Mouse (Mus musculus) central nervous system, embryonic 18 days (tissue): ENCODE measurements around the gene Cux2. TPM values are rescaled to one million over a fixed set of nuclear protein-coding genes. Genes with fewer than 3 reads are reported as not detected.

Experiments
- polyA plus RNA-seq: library from polyadenylated mRNA; depleted of rRNA; stranded (reverse); fragments of >200 nt; gene quantifications from 2 replicates; pipeline ENCODE4 v1.2.3, GENCODE M21; 2012; rRNA removed

The Cux2 gene
- polyA plus RNA-seq: 41.4 and 53.9 TPM in 2 replicates

GRCm38 (mm10) chr5:122050017-122050831, at the start of gene Cux2:
Gene Cux2 (minus strand): TSS chr5:122050102.

GRCm38 (mm10) chr5:121848743-121849142, 201.2 kb downstream of the Cux2 start, which contains the start of gene Pheta1:
Gene Pheta1 (plus strand): TSS chr5:121848984.

DNA sequence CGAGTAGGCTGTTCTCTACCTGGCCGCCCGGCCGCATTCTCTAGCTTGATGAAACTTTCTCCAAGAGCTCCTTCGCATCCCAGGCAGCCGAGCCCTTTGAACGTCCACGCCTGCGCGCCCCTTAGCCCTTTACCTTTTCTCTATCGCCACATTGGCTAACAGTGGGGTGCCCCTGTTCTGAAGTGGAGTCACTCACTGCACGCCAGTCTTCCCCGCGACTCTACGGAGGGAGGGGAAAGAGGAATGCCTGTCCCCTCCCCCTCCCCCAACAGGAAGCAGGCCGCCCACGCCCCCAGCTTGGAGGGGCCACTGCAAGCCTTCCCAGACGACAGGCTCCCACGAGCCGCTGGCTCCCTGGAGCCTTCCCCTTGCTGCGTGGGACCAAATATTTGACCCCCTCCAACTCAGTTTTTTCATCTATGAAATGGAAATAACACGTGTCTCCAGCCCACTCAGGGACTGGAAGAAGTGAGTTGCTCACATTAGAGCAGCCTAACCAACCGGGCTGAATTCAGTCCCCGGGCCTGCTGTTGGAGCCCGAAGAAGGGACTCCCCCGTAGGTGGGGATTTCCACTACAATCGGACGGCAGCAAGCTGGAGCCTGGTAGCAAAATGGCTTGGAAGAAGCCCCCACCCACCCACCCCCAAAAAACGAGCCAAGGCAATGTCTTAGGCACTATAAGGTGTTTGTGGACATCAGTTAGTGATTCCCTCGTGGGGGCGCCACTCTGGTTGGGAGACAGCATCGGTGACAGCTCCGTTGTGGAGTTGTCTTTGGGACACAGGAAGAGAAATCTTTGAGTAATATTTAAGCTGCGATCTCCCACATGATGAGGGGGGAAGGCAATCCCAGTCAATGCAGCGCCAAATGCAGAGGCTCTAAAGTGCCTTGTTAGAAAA, 212.2 kb downstream of the Cux2 start, which contains the start of gene Sh2b3:
Sh2b3 (minus strand) TSS at position 206 of the 900 bp plus-strand sequence.

Other genes with a start within 250 kb of the Cux2 start
- gene Sh2b3, start 212.5 kb downstream of the Cux2 start, polyA plus RNA-seq: 8.4 and 8.5 TPM in 2 replicates
- 36.3 and 38.2 TPM in 2 replicates for gene Pheta1, start 201.1 kb downstream of the Cux2 start, polyA plus RNA-seq
- 0.71 and 7.8 TPM in 2 replicates for gene Myl2, start 50.8 kb upstream of the Cux2 start, polyA plus RNA-seq
- gene Ccdc63, start 90.7 kb upstream of the Cux2 start, polyA plus RNA-seq: 0.16 and 0.21 TPM in 2 replicates
- gene Ppp1cc, start 108.2 kb upstream of the Cux2 start, polyA plus RNA-seq: 285 TPM in 2 replicates
- gene Hvcn1, start 156.7 kb upstream of the Cux2 start, polyA plus RNA-seq: 0.98 and 1.3 TPM in 2 replicates
- 33.7 and 34.2 TPM in 2 replicates for gene Tctn1, start 214.4 kb upstream of the Cux2 start, polyA plus RNA-seq
- gene Pptc7, start 234.3 kb upstream of the Cux2 start, polyA plus RNA-seq: 11.6 and 11.8 TPM in 2 replicates